8 mouse cellular contexts compared by ENCODE assay signal in genomic region chr2:85561187-85561586, GRCm38 (mm10). TPM values are rescaled to one million over a fixed set of nuclear protein-coding genes. Genes with fewer than 3 reads are reported as not detected.
DNase-seq lines count a peak whose midpoint lies in the region; ATAC-seq and TF ChIP-seq lines count a peak whose summit lies in the region.
"Had no signal": no experiment of that assay in that cellular context is flagged by ENCODE, and none has a peak within 500 bp of the region (broad histone marks: within the 10 kb centered on the region; RNA-seq: fewer than 3 reads in every experiment).

No protein-coding gene starts in this region.

- no peaks in the 10 kb centered on the region for H3K4me1 ChIP-seq in cerebellum, adult 2 months (ENCODE audit: control insufficient read depth, insufficient read depth, low read length)

- H3K4me3 ChIP-seq in cerebellum, adult 2 months (replicated peaks; ENCODE audit: insufficient read depth, low read depth, low read length): no peak overlapping the region

- peak; percentile 11 for DNase-seq in urinary bladder, postnatal 14 days (ENCODE audit: low spot score)
- DNase-seq in urinary bladder, adult 2 months (ENCODE audit: low spot score): no peak
- DNase-seq in cerebellum, adult 2 months: peak in 1 of 2 experiments; percentile 19
- peak; percentile 4 to 77 for DNase-seq in frontal cortex, adult 2 months (ENCODE audit: extremely low spot score in 1 of 2, low spot score in 1 of 2)
- peak; percentile 49 for DNase-seq in layer of hippocampus, adult 11-12 months (ENCODE audit: low spot score)

- H3K27ac ChIP-seq in cerebellum, adult 2 months (ENCODE audit: insufficient read depth, low read length): no peak overlapping the region

- peak; percentile 58 for TF ChIP-seq CTCF in cerebellum, adult 2 months (IDR thresholded peaks at IDR 0.05; ENCODE audit: borderline replicate concordance, insufficient read depth, low read depth, low read length)

- peak; percentile 70 for ATAC-seq in megakaryocyte-erythroid progenitor cell, adult 5-6 weeks (replicated peaks; ENCODE audit: low FRiP score, low TSS enrichment, poor library complexity, severe bottlenecking)
- ATAC-seq in inflammation-experienced regulatory T-cells, adult 6 months: no peak

- WGBS in cerebellum, adult 2 months: 27% methylated on average over 4 of the region's 4 CpGs

- no peaks in the 10 kb centered on the region for H3K27me3 ChIP-seq in cerebellum, adult 2 months (ENCODE audit: control insufficient read depth, insufficient read depth, low read length)

- TF ChIP-seq POLR2A in cerebellum, adult 2 months (IDR thresholded peaks at IDR 0.05; ENCODE audit: borderline replicate concordance, insufficient read depth, low read length): no peak

RNA-seq across cellular contexts. Expression of gene Olfr996, which starts 17.8 kb away (rescaled TPM):
- polyA plus RNA-seq in urinary bladder, adult 2 months (2012; rRNA removed): not detected in 2 replicates
- not detected in 2 replicates for polyA plus RNA-seq in cerebellum, adult 2 months (2012; rRNA removed)
- not detected in 2 replicates for polyA plus RNA-seq in frontal cortex, adult 2 months (2012; rRNA removed)
- not detected in 2 replicates for total RNA-seq in megakaryocyte-erythroid progenitor cell, adult 5-6 weeks (2014; fragmentation: Nextera tagmentation)
- not detected in 2 replicates for total RNA-seq in megakaryocyte-erythroid progenitor cell, adult 5-6 weeks (2017)
- polyA plus RNA-seq in inflammation-experienced regulatory T-cells, adult 6 months (2017; shearing (Covaris generic)): not detected
- polyA plus RNA-seq: heart, embryonic 16.5 days had no signal

RNA-seq across cellular contexts. Expression of gene Olfr998, which starts 27.6 kb away (rescaled TPM):
- not detected in 2 replicates for polyA plus RNA-seq in urinary bladder, adult 2 months (2012; rRNA removed)
- not detected in 2 replicates for polyA plus RNA-seq in cerebellum, adult 2 months (2012; rRNA removed)
- polyA plus RNA-seq in frontal cortex, adult 2 months (2012; rRNA removed): not detected in 2 replicates
- total RNA-seq in megakaryocyte-erythroid progenitor cell, adult 5-6 weeks (2014; fragmentation: Nextera tagmentation): not detected in 2 replicates
- not detected in 2 replicates for total RNA-seq in megakaryocyte-erythroid progenitor cell, adult 5-6 weeks (2017)
- polyA plus RNA-seq in inflammation-experienced regulatory T-cells, adult 6 months (2017; shearing (Covaris generic)): not detected
- polyA plus RNA-seq: heart, embryonic 16.5 days had no signal

RNA-seq across cellular contexts. Expression of gene 4833423E24Rik, which starts 42.4 kb away (rescaled TPM):
- 0.03 and 0.10 TPM in 2 replicates for polyA plus RNA-seq in urinary bladder, adult 2 months (2012; rRNA removed)
- polyA plus RNA-seq in cerebellum, adult 2 months (2012; rRNA removed): 0.11 and 0.13 TPM in 2 replicates
- not detected in 2 replicates for polyA plus RNA-seq in frontal cortex, adult 2 months (2012; rRNA removed)
- total RNA-seq in megakaryocyte-erythroid progenitor cell, adult 5-6 weeks (2014; fragmentation: Nextera tagmentation): not detected in 2 replicates
- not detected in 2 replicates for total RNA-seq in megakaryocyte-erythroid progenitor cell, adult 5-6 weeks (2017)
- not detected for polyA plus RNA-seq in inflammation-experienced regulatory T-cells, adult 6 months (2017; shearing (Covaris generic))

RNA-seq across cellular contexts. Expression of gene Olfr1000, which starts 50.5 kb away (rescaled TPM):
- not detected in 2 replicates for polyA plus RNA-seq in urinary bladder, adult 2 months (2012; rRNA removed)
- not detected in 2 replicates for polyA plus RNA-seq in cerebellum, adult 2 months (2012; rRNA removed)
- not detected in 2 replicates for polyA plus RNA-seq in frontal cortex, adult 2 months (2012; rRNA removed)
- total RNA-seq in megakaryocyte-erythroid progenitor cell, adult 5-6 weeks (2014; fragmentation: Nextera tagmentation): not detected in 2 replicates
- not detected in 2 replicates for total RNA-seq in megakaryocyte-erythroid progenitor cell, adult 5-6 weeks (2017)
- polyA plus RNA-seq in inflammation-experienced regulatory T-cells, adult 6 months (2017; shearing (Covaris generic)): not detected
- polyA plus RNA-seq: heart, embryonic 16.5 days had no signal
